Mouse (Mus musculus) cerebellum, postnatal 36 days (tissue): ENCODE results near the gene Itih2.

Source experiments
- DNase-seq, 2 experiments: peaks; one replicate each; pipeline ENCODE4 v3.0.0; 2021 to 2022; ENCODE audit warnings: mixed read lengths in 2 of 2

Gene Itih2

GRCm38 (mm10) chr2:10131296-10131695, at the start of gene Itih2:
TSS of gene Itih2 (minus strand) at chr2:10131396.
- no peak for DNase-seq

GRCm38 (mm10) chr2:10169991-10170390, 38.8 kb upstream of the Itih2 start:
- DNase-seq, result no peak

GRCm38 (mm10) chr2:10168016-10168415, 36.8 kb upstream of the Itih2 start:
- DNase-seq, result no peak

GRCm38 (mm10) chr2:10167283-10167682, 36.1 kb upstream of the Itih2 start:
- DNase-seq, result no peak

GRCm38 (mm10) chr2:10166635-10167034, 35.4 kb upstream of the Itih2 start:
- no peak for DNase-seq

- no peak for DNase-seq
Measured at GRCm38 (mm10) chr2:10162011-10162410, 30.8 kb upstream of the Itih2 start.

- DNase-seq, result no peak
Measured at GRCm38 (mm10) chr2:10157184-10157583, 26.0 kb upstream of the Itih2 start.

- DNase-seq, result no peak
Measured at GRCm38 (mm10) chr2:10153201-10154075, 22.2 kb upstream of the Itih2 start, which contains the start of gene Itih5. TSS of gene Itih5 (plus strand) at chr2:10153571.

GRCm38 (mm10) chr2:10152590-10152989, 21.4 kb upstream of the Itih2 start:
- DNase-seq, result no peak

- no peak for DNase-seq
Measured at GRCm38 (mm10) chr2:10147176-10147575, 16.0 kb upstream of the Itih2 start.

- no peak for DNase-seq
Measured at GRCm38 (mm10) chr2:10145514-10145913, 14.3 kb upstream of the Itih2 start.

GRCm38 (mm10) chr2:10142472-10143454, 11.6 kb upstream of the Itih2 start:
- peak; percentile 24 to 32 for DNase-seq

- no peak for DNase-seq
Measured at GRCm38 (mm10) chr2:10140456-10140855, 9.3 kb upstream of the Itih2 start.

GRCm38 (mm10) chr2:10137320-10137719, 6.1 kb upstream of the Itih2 start:
- no peak for DNase-seq

GRCm38 (mm10) chr2:10133941-10134340, 2.7 kb upstream of the Itih2 start:
- DNase-seq, result no peak

GRCm38 (mm10) chr2:10132128-10132527, 932 bp upstream of the Itih2 start:
- DNase-seq, result no peak

- DNase-seq, result no peak
Measured at GRCm38 (mm10) chr2:10130341-10130990, 730 bp downstream of the Itih2 start.

GRCm38 (mm10) chr2:10128571-10128970, 2.6 kb downstream of the Itih2 start:
- no peak for DNase-seq

GRCm38 (mm10) chr2:10127471-10127870, 3.7 kb downstream of the Itih2 start:
- DNase-seq, result no peak

GRCm38 (mm10) chr2:10126122-10126521, 5.1 kb downstream of the Itih2 start:
- no peak for DNase-seq

GRCm38 (mm10) chr2:10121826-10122225, 9.4 kb downstream of the Itih2 start:
- DNase-seq, result no peak

- no peak for DNase-seq
Measured at GRCm38 (mm10) chr2:10119276-10119675, 11.9 kb downstream of the Itih2 start.

GRCm38 (mm10) chr2:10118751-10119150, 12.4 kb downstream of the Itih2 start:
- DNase-seq, result no peak
